22 mouse cellular contexts compared by ENCODE assay signal in genomic region chr6:71236506-71236905, GRCm38 (mm10). TPM values are rescaled to one million over a fixed set of nuclear protein-coding genes. Genes with fewer than 3 reads are reported as not detected.
A peak's percentile ranks its signal among the peaks of the same experiment; 100 is the strongest.
DNase-seq lines count a peak whose midpoint lies in the region; ATAC-seq and TF ChIP-seq lines count a peak whose summit lies in the region.
"Had no signal": no experiment of that assay in that cellular context is flagged by ENCODE, and none has a peak within 500 bp of the region (broad histone marks: within the 10 kb centered on the region; RNA-seq: fewer than 3 reads in every experiment).

No protein-coding gene starts in this region.

- TF ChIP-seq CTCF in liver, adult 2 months (IDR thresholded peaks at IDR 0.05; ENCODE audit: low read depth, low read length) = no peak
- TF ChIP-seq CTCF in small intestine, adult 2 months (IDR thresholded peaks at IDR 0.05; ENCODE audit: extremely low read depth, insufficient read length, insufficient replicate concordance, low read depth, low read length) = no peak

- H3K9ac ChIP-seq in liver, adult 2 months (ENCODE audit: low read depth, low read length) = peak overlapping the region; percentile 24
- H3K9ac ChIP-seq: hindbrain, embryonic 14.5 days; limb, embryonic 13.5 days; midbrain, embryonic 12.5 days had no signal

- peak; percentile 97 for DNase-seq in liver, adult 2 months (ENCODE audit: extremely low read depth, low read depth, low spot score)
- DNase-seq in liver = no peak
- DNase-seq in kidney, adult 9 months = peak; percentile 78
- DNase-seq in kidney, postnatal 36 days = peak; percentile 71 to 80
- DNase-seq in right cerebral cortex, adult 2 months (ENCODE audit: low spot score in 2 of 2) = no peak
- DNase-seq: cerebellum, postnatal 10 days; heart, postnatal 14 days; right cerebral cortex, postnatal 25 days; thymus, postnatal 14 days had no signal

- no peaks in the 10 kb centered on the region for H3K79me2 ChIP-seq in liver, adult 2 months (ENCODE audit: control insufficient read depth, insufficient read depth, low read length)

- H3K4me1 ChIP-seq in liver, adult 2 months (ENCODE audit: control insufficient read depth, insufficient read depth, low read length) = peaks cover 6% of the 10 kb centered on the region
- peaks cover 17% of the 10 kb centered on the region; the same call in 1 of the 2 replicates for H3K4me1 ChIP-seq in small intestine, adult 2 months (ENCODE audit: control insufficient read depth, insufficient read depth, insufficient read length, low read length)
- H3K4me1 ChIP-seq: midbrain, embryonic 12.5 days had no signal

- no peak for ATAC-seq in monocyte, adult 5-6 weeks (replicated peaks; ENCODE audit: insufficient number of reproducible peaks, low FRiP score, low TSS enrichment, poor library complexity, severe bottlenecking)

- H3K27me3 ChIP-seq in liver, adult 2 months (ENCODE audit: control insufficient read depth, insufficient read depth, low read length) = no peaks in the 10 kb centered on the region
- no peaks in the 10 kb centered on the region for H3K27me3 ChIP-seq in small intestine, adult 2 months (ENCODE audit: control insufficient read depth, insufficient read depth, low read length)
- H3K27me3 ChIP-seq: limb, embryonic 13.5 days; midbrain, embryonic 12.5 days had no signal

- no peak overlapping the region for H3K4me3 ChIP-seq in liver, adult 2 months (ENCODE audit: insufficient read depth, low read depth, low read length)
- no peak overlapping the region for H3K4me3 ChIP-seq in small intestine, adult 2 months (ENCODE audit: low read depth, low read length)
- H3K4me3 ChIP-seq: limb, embryonic 13.5 days; midbrain, embryonic 12.5 days had no signal

- no peak for TF ChIP-seq POLR2A in liver, adult 2 months (IDR thresholded peaks at IDR 0.05; ENCODE audit: extremely low read depth, insufficient read depth, low read length)
- TF ChIP-seq POLR2A in small intestine, adult 2 months (IDR thresholded peaks at IDR 0.05; ENCODE audit: low read depth, low read length) = no peak

- H3K36me3 ChIP-seq in liver, adult 2 months (ENCODE audit: control insufficient read depth, insufficient read depth, low read length) = no peaks in the 10 kb centered on the region
- H3K36me3 ChIP-seq in small intestine, adult 2 months (ENCODE audit: control insufficient read depth, insufficient read depth, low read length) = no peaks in the 10 kb centered on the region
- H3K36me3 ChIP-seq: limb, embryonic 13.5 days; midbrain, embryonic 12.5 days had no signal

- peak overlapping the region; percentile 80 for H3K27ac ChIP-seq in liver, adult 2 months (replicated peaks; ENCODE audit: insufficient read depth, low read depth, low read length)
- peak overlapping the region; percentile 87 for H3K27ac ChIP-seq in small intestine, adult 2 months (ENCODE audit: insufficient read depth, low read depth, low read length)
- H3K27ac ChIP-seq: hindbrain, embryonic 14.5 days; kidney, postnatal 0 days; limb, embryonic 13.5 days; macrophage; midbrain, embryonic 12.5 days had no signal

- 21% methylated on average over 6 of the region's 6 CpGs for WGBS in liver, adult 2 months
- 25% methylated on average over 6 of the region's 6 CpGs for WGBS in small intestine, adult 2 months

RNA-seq across cellular contexts. Expression of gene Krcc1, which starts 35.0 kb away (rescaled TPM):
- total RNA-seq in liver, adult 2 months (2014; rRNA removed) = 52.7 and 56.6 TPM in 2 replicates
- polyA plus RNA-seq in liver, adult 2 months (2012; rRNA removed) = 9.0 and 9.5 TPM in 2 replicates
- polyA plus RNA-seq in small intestine, adult 2 months (2012; rRNA removed) = 2.7 and 6.9 TPM in 2 replicates
- 140 to 151 TPM (median 149 TPM) in 3 replicates for total RNA-seq in monocyte, adult 5-6 weeks (2017)

RNA-seq across cellular contexts. Expression of gene Fabp1, which starts 36.9 kb away (rescaled TPM):
- 4,448 and 10,515 TPM in 2 replicates for total RNA-seq in liver, adult 2 months (2014; rRNA removed)
- polyA plus RNA-seq in liver, adult 2 months (2012; rRNA removed) = 1,879 and 1,952 TPM in 2 replicates
- 100 and 118 TPM in 2 replicates for polyA plus RNA-seq in small intestine, adult 2 months (2012; rRNA removed)
- not detected in 3 replicates for total RNA-seq in monocyte, adult 5-6 weeks (2017)
- total RNA-seq: adrenal gland, adult 18-20 months; ES-E14; heart, postnatal 14 days; layer of hippocampus, postnatal 10 days; left cerebral cortex, postnatal 10 days had no signal
- polyA plus RNA-seq: embryonic facial prominence, embryonic 14.5 days; hindbrain, embryonic 14.5 days; macrophage; midbrain, embryonic 12.5 days; neural tube, embryonic 14.5 days had no signal

Comparison
In these comparisons a context has a peak if more than half of its experiments do, and no peak if none do; other contexts are left out.
1. DNase-seq: peak in liver, adult 2 months (single experiment), kidney, adult 9 months (single experiment) and kidney, postnatal 36 days (2 of 2); none in liver (single experiment) and right cerebral cortex, adult 2 months (0 of 2).
2. RNA of gene Fabp1, which starts 36.9 kb away (total RNA-seq): 4,448 to 10,515 TPM in liver, adult 2 months; not detected in monocyte, adult 5-6 weeks; every median in the first group is over 1,000 times any median in the second.